Mouse (Mus musculus) intestine, embryonic 15.5 days (tissue): Measurements from ENCODE around the gene Rexo2. TPM values are rescaled to one million over a fixed set of nuclear protein-coding genes. Genes with fewer than 3 reads are reported as not detected.

ENCODE experiments used
- ATAC-seq: fragments of 200-750 bp; cut with Nextera tagmentation; 2 replicates; pipeline ENCODE4 v1.8.0; 2017; ENCODE audit warnings: moderate TSS enrichment, moderate library complexity
- H3K27ac ChIP-seq: fragments of 300-500 bp; sonication (generic); 2 replicates; pipeline ENCODE4 v1.5.1; 2015; ENCODE audit warnings: mild to moderate bottlenecking, inconsistent platforms
- H3K27me3 ChIP-seq: fragments of 300-500 bp; sonication (generic); replicated peaks from 2 replicates; pipeline ENCODE4 v1.6.1; 2015; ENCODE audit warnings: inconsistent platforms
- H3K36me3 ChIP-seq: fragments of 300-500 bp; sonication (generic); 2 replicates; pipeline ENCODE4 v1.6.1; 2015; ENCODE audit warnings: inconsistent platforms
- H3K4me1 ChIP-seq: fragments of 300-500 bp; sonication (generic); replicated peaks from 2 replicates; pipeline ENCODE4 v1.6.1; 2015; ENCODE audit warnings: inconsistent platforms
- H3K4me2 ChIP-seq: fragments of 300-500 bp; sonication (generic); replicated peaks from 2 replicates; pipeline ENCODE4 v1.6.1; 2015; ENCODE audit warnings: mild to moderate bottlenecking, inconsistent platforms
- H3K4me3 ChIP-seq: fragments of 300-500 bp; sonication (generic); replicated peaks from 2 replicates; pipeline ENCODE4 v1.5.1; 2015; ENCODE audit warnings: inconsistent platforms
- H3K9ac ChIP-seq: fragments of 300-500 bp; sonication (generic); 2 replicates; pipeline ENCODE4 v1.6.1; 2015; ENCODE audit warnings: inconsistent platforms
- H3K9me3 ChIP-seq: fragments of 300-500 bp; sonication (generic); 2 replicates; pipeline ENCODE4 v1.6.1; 2016; ENCODE audit warnings: inconsistent platforms
- WGBS: fragments of 180-500 bp; shearing (Covaris S2); methylation state at CpG from one replicate; pipeline ENCODE4 v1.1.7; 2015; 5-methylcytosine and 5-hydroxymethylcytosine counted together
- polyA plus RNA-seq: library from polyadenylated mRNA; unstranded; fragments of >200 nt; fragmentation: Nextera tagmentation; extraction: Ambion mirVana; gene quantifications from 2 replicates; pipeline ENCODE4 v1.2.1, GENCODE M21; 2015

Gene Rexo2
- polyA plus RNA-seq, 1 experiment from 2014 or later = 109 TPM

DNA sequence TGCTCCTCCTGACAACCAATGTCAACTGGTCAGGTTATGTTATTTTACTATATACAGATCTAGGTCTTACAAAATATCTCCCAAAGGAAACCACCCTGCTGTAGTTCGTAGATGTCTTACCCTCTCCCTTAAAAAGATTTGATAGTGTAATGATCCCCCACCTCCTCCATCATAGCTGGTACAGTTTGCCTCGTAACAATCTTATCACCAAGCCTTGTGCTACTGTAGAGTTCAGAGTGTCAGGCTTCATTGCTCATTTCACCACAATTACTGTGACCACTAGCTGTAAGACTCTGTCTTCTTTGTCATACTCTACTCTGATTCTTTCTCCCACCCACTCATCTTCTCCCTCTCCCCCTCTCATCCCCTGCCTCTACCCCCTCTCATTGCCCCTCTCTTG, 59.4 kb downstream of the Rexo2 start:
- no peaks in the 10 kb centered on the region for H3K36me3 ChIP-seq
- H3K9ac ChIP-seq = no peak overlapping the region
- no peak overlapping the region for H3K4me2 ChIP-seq
- H3K27ac ChIP-seq = no peak overlapping the region
- no peaks in the 10 kb centered on the region for H3K27me3 ChIP-seq
- no peak overlapping the region for H3K4me3 ChIP-seq
- H3K9me3 ChIP-seq = no peaks in the 10 kb centered on the region
- H3K4me1 ChIP-seq = no peaks in the 10 kb centered on the region
- 80% methylated on average over 2 of the region's 2 CpGs for WGBS
- no peak for ATAC-seq

DNA sequence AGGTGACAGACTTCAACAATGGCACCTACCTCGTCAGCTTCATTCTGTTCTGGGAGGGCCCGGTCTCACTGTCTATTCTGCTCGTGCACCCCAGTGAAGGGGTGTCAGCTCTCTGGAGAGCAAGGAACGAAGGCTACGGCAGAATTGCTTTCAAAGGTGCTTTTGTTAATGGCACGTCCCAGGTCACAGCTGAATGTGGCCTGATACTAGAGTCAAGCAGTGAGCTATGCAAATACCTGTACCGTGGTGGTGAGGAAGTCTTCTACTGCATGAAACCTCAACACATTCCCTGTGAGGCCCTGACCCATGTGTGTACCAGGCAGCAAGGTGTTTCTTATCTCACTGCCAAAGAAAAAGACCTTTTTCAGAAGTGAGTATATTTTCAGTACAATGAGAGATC, 60.0 kb downstream of the Rexo2 start:
- H3K4me3 ChIP-seq = no peak overlapping the region
- no peak overlapping the region for H3K4me2 ChIP-seq
- no peaks in the 10 kb centered on the region for H3K4me1 ChIP-seq
- H3K9me3 ChIP-seq = no peaks in the 10 kb centered on the region
- 83% methylated on average over 7 of the region's 7 CpGs for WGBS
- no peak for ATAC-seq
- H3K36me3 ChIP-seq = no peaks in the 10 kb centered on the region
- H3K9ac ChIP-seq = no peak overlapping the region
- H3K27me3 ChIP-seq = no peaks in the 10 kb centered on the region
- no peak overlapping the region for H3K27ac ChIP-seq

GRCm38 (mm10) chr9:48418829-48419228, 61.6 kb downstream of the Rexo2 start:
- 67% methylated on average over 8 of the region's 8 CpGs for WGBS
- Histone ChIP-seq H3K27ac (no peak overlapping the region), H3K9me3 (no peaks in the 10 kb centered on the region), H3K4me1 (no peaks in the 10 kb centered on the region), H3K9ac (no peak overlapping the region), H3K27me3 (no peaks in the 10 kb centered on the region), H3K4me3 (no peak overlapping the region), H3K4me2 (no peak overlapping the region), H3K36me3 (no peaks in the 10 kb centered on the region)
- no peak for ATAC-seq

Other genes starting within 250 kb of the Rexo2 start
- gene Nxpe2, start 127.2 kb downstream of the Rexo2 start, polyA plus RNA-seq = 2.8 and 3.2 TPM in 2 replicates
- gene Rbm7, start 14.7 kb upstream of the Rexo2 start, polyA plus RNA-seq = 105 and 121 TPM in 2 replicates
- 27.8 and 30.2 TPM in 2 replicates for gene Gm5617, start 14.8 kb upstream of the Rexo2 start, polyA plus RNA-seq
- 3.0 and 3.5 TPM in 2 replicates for gene Nnmt, start 124.5 kb upstream of the Rexo2 start, polyA plus RNA-seq